Mouse (Mus musculus) 416B (cell line): ENCODE measurements around the gene D430041D05Rik.
A peak's percentile ranks its signal among the peaks of the same experiment; 100 is the strongest.

Source experiments
- DNase-seq: peaks from one replicate; pipeline ENCODE4 v3.0.0; 2011; ENCODE audit warnings: low read depth

Gene D430041D05Rik

DNA sequence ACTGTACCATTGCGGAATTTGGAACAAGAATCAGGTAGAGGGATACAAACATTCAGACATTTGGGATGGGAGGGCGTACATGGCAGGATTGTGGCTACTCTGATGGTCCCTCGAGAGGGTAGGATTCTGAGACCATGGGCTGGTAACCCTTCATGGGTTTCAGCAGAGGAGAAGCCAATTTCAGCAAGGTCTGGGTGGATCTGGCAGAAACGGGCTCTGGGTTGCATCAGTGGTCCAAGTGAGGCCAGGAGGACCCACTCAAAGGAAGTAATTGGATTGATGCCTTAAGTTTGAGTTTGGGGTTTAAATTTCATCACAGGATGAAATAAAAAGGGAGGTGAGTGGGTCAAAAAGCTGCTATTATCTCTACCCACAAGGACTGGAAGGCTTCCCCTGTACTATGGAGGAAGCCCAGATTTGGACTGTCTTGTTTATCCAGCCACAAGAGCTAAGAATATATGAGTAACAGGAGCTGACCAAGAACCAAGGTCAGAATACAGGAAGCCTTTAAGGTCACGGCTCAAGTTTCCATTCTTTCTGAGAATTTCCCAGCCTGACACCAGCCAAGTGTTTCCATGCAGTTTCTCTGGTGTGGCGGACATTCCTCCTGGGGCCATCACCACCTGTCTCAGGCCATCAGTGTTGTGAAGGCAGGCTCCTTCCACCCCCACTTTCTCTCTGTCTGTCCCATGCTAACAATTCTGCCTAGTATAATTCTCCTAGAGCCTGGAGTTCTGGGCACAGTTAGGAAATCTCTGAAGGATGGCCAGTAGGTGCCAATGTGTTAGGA is 260.0 kb downstream of the D430041D05Rik start:
- DNase-seq: peak; percentile 52

DNA sequence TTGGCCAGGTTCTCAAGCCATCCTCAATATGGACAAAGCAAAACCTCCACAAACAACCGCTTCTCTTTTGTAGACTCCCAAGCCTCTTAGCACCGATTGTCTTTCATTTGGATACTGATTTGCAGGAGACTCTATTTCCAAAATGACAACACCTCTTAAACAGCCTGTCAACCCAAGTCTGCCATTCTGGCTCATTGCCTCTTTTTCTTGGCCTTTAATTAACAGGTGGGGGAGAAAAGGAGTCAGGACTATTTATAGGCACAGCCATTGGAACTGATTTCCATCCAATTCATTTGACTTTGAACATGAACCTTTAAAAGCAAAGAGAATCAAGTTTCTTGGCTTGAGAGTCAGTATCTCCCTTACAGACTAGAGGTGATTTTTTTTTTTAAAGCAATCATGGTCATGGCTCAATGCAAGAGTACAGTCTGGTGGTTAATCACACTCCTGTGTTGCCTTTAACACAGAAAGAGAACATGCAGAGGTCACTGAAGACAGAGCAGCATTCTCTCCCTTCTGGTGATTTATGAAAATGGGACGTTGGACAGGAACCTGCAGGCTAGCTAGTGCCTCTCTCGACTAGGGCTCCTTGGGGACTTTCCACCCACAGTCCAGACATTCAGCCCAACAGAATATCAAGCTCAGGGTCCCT is 262.8 kb downstream of the D430041D05Rik start:
- no peak for DNase-seq

GRCm38 (mm10) chr2:104145983-104146382 is 264.8 kb downstream of the D430041D05Rik start:
- DNase-seq: peak; percentile 86

- DNase-seq: no peak
Observed at GRCm38 (mm10) chr2:104144004-104144403, 266.8 kb downstream of the D430041D05Rik start.

- no peak for DNase-seq
Observed at GRCm38 (mm10) chr2:104142140-104142539, 268.7 kb downstream of the D430041D05Rik start.

DNA sequence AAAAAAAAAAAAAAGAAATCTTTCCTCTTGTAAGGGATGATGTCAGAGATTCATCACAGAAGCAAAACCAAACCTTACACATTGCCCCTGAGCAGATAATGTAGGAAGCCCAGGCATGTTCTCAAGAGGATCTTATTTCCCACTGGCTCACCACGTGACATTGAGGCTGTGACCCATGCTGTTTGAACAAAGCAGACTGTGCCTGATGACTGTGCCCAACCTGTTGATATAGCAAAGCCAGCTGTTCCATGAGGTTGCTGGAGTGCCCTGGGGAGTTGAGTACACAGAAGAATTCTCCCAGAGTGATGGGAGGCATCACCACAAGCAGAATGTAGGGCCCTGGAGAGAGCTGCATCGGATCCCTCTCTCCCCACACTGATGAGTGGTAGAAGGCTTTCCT is 274.9 kb downstream of the D430041D05Rik start:
- peak; percentile 20 for DNase-seq

DNA sequence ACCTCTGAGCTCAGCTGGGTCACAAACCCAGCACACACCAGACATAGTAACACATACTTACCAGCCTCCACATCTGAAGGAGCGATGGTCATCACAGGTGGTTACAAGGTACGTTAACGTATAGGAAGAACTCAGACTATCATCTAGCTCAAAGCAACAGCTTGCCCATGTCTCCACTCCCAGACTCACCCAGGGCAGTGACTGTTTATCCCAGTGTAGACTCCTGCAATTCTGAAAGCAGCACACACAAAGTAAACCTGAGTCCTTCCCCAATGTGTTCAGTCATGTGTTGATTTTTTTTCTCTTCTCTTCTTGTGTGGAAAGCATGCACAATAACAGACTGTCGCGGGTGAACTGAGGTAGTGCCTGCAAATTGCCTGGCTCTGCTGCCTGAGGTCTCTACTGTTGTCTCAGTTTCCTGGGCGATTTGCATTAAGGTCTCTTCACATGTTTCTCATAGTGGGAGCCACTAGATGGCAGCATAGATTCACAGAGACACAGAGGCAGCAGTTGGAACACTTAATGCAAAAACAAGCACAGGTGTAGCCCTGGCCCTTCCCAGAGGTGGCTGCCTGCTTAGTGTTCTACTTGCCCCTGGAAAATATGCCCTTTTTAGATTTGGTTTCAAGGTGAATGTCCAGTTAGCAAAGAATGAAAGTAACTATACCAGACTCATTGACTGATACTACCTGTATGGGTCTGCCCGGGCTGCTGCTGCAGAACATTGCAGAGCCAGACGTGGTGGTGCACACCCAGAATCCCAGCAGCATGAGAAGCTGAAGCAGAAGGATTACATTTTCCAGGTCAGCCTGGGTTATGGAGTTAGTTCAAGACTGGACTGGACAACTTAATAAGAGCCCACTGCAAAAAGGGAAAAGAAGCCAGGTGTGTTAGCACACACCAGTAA is 276.4 kb downstream of the D430041D05Rik start:
- peak; percentile 82 for DNase-seq

- DNase-seq: no peak
Observed at GRCm38 (mm10) chr2:104133042-104133810, 277.6 kb downstream of the D430041D05Rik start.

- DNase-seq: no peak
Observed at GRCm38 (mm10) chr2:104132266-104132859, 278.4 kb downstream of the D430041D05Rik start.

DNA sequence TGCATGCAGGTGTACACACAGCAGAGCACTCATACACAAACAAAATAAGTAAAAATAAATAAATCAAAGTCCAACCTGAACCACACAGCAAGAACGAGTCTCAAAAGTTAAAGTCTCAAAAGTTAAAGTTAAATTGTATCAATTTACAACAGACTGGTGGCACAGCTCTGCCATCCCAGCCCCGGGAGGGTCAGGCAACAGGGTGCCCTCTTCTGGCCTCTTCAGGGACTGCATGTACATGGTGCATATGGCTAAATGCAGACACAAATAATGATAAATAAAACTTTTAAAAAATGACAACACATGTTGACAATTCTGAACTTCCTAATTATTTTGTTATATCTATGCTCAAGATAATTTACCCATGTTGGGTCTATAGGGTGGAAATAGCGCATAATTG is 279.8 kb downstream of the D430041D05Rik start:
- peak; percentile 44 for DNase-seq

DNA sequence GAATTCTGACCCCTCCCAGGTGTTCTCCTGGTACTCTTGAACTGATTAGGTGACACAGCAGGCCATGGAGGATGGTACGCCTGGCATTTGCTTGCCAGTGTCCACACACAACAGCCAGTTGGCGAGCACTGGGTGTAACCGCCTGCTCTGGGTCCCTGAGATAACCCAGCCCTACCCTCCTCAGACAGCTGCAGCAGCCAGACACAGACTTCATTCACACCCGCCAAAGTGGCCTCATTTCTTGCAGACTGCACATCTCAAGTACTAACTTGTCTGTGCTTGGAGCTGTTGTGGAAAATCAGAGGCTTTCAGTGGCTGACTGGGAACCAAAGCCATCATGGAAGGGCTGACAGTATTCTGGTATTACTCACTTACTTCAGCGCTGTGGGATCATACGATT is 280.6 kb downstream of the D430041D05Rik start:
- DNase-seq: no peak

DNA sequence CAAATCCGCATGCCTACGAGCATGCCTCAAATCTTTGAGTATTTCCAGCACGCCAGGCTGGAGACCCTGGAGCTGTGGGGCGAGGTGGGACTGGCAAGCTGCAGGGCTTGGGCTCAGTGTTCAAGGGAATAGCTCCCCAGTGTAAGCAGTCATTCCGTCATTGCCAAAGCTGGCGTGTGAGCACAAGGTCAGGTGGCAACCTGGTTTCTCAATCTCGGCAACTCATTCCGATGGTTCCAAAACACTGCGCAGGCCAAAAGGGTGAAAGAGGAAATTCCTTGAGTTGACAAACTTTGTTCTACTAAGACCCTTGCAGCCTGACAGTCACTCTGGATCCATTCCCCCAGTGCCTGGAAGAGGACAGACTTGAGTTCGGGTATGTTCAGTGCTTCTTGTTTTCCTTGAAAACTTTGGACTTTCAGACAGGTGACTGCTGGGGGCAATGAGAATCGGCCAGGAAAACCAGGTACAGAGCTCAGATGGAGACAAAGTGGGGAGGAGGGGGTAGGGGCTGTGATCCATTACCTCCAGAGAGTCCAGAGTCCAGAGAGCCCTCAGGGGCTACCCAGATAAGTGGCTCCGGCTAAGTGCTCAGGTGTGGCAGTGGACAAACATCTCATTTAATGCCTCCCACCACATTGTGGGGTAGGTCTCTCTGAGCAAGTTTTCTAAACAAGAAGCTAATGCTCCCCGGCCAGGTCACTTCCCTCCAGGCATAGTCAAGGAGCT is 281.8 kb downstream of the D430041D05Rik start:
- DNase-seq: no peak

- DNase-seq: no peak
Observed at GRCm38 (mm10) chr2:104124071-104124470, 286.7 kb downstream of the D430041D05Rik start.

GRCm38 (mm10) chr2:104123540-104123939 is 287.3 kb downstream of the D430041D05Rik start:
- no peak for DNase-seq

DNA sequence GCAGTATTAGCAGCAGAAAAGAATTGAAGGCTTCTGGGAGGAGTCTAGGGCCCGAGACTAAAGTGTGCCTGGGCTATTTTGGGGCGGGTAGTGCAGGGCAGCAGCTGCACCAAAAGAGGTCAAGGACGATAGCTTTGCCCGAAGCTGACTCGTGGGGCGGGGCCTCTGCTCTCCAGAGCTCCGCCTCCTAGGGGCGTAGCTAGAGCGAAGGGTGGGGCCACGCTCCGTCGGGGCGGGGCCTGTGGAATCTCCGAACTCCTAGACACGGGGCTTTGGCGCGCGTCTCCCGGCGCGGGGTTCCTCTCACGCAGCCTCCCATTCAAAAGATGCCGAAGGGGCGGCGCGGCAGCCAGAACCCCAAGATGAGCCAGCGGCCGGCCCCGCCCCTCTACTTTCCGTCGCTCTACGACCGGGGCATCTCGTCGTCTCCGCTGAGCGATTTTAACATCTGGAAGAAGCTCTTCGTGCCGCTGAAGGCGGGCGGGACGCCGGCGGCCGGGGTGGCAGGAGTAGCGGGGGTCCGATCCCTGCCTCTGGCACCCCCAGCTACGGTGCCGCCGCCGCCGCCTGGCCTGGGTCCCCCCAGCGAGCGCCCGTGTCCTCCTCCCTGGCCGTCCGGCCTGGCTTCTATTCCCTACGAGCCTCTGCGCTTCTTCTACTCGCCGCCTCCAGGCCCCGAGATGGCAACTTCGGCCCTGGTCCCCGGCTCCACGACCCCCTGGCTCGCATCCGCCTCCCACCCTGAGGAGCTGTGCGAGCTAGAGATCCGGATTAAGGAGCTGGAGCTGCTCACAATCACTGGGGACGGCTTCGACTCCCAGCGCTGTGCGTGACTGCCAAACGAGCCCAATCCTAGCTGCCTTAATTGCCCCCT is 288.1 kb downstream of the D430041D05Rik start, which contains the start of gene A930018P22Rik:
A930018P22Rik (plus strand) TSS at position 265 of the 874 bp plus-strand sequence.
- peak; percentile 82 for DNase-seq

DNA sequence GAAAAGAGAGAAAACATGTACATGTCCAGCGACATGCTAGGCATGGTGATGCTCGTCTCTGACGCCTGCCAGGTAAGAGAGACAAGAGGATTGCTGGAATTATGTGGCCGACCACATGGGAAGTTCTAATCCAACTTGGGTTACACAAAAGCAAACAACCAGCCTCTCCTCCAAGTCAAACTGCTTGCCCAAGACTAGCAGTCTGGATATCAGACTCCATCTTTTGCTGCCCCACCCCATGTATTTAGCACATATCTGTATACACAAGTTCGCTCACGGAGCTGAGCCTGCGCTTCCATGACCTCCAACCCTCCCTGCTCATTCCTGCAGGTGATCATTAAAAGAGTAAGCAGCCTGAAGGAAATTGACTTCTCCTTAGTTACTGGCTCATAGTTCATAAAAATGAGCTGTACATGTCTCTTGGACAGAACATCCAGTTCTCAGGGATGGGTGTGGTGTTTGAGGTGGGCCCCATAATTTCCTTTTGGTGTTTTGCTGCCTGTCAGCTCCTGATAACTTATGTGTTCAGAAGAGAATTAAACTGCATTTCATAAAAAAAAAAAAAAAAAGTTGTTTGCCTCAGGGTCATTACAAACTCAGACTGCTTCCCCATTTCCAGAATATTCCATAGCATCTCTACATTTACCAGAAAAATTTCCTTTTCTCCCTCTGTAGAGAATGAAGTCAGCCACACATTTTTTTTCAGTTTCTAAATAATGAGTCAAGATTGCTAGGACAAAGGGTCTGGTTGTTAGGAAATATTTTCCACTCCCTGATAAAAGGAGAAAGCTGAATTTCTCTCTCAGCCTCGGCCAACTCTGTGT is 288.9 kb downstream of the D430041D05Rik start:
- peak; percentile 37 for DNase-seq

GRCm38 (mm10) chr2:104120312-104120711 is 290.5 kb downstream of the D430041D05Rik start:
- DNase-seq: no peak

DNA sequence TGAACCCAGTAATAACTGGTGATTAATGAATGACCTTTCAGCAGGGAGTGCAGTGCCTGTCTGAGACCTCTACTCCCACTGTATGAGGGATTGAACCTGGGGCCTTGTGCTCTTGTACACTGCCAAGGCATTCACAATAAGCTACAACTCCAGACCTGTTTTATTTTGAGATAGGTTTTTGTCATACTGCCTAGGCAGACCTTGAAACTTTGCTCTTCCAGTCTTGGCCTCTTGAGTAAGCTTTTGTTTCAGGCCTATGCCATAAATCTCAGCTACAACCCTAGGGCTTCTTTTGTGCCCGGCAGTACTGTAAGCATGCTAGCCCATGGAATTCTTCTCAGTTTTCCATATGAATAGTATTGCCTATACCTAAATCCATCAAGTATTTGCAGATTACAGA is 291.7 kb downstream of the D430041D05Rik start:
- no peak for DNase-seq
